Mouse (Mus musculus): ENCODE results near the gene Thsd7b.

The Thsd7b gene

GRCm38 (mm10) chr1:129519751-129520150 is 246.6 kb downstream of the Thsd7b start:
- DNase-seq (ENCODE audit: low spot score in 2 of 2) = no peak

- DNase-seq (ENCODE audit: low spot score in 2 of 2) = no peak
Measured at GRCm38 (mm10) chr1:129526967-129527366, 253.9 kb downstream of the Thsd7b start.

GRCm38 (mm10) chr1:129532206-129532605 is 259.1 kb downstream of the Thsd7b start:
- DNase-seq (ENCODE audit: low spot score in 2 of 2) = no peak

- no peak for DNase-seq (ENCODE audit: low spot score in 2 of 2)
Measured at GRCm38 (mm10) chr1:129538508-129538907, 265.4 kb downstream of the Thsd7b start.

GRCm38 (mm10) chr1:129538970-129539369 is 265.9 kb downstream of the Thsd7b start:
- DNase-seq (ENCODE audit: low spot score in 2 of 2) = no peak

GRCm38 (mm10) chr1:129540751-129541150 is 267.6 kb downstream of the Thsd7b start:
- no peak for DNase-seq (ENCODE audit: low spot score in 2 of 2)

GRCm38 (mm10) chr1:129542563-129543146 is 269.6 kb downstream of the Thsd7b start:
- no peak for DNase-seq (ENCODE audit: low spot score in 2 of 2)

- DNase-seq (ENCODE audit: low spot score in 2 of 2) = no peak
Measured at GRCm38 (mm10) chr1:129543169-129543568, 270.1 kb downstream of the Thsd7b start.

- no peak for DNase-seq (ENCODE audit: low spot score in 2 of 2)
Measured at GRCm38 (mm10) chr1:129558054-129558453, 285.0 kb downstream of the Thsd7b start.

GRCm38 (mm10) chr1:129559137-129559536 is 286.0 kb downstream of the Thsd7b start:
- DNase-seq (ENCODE audit: low spot score in 2 of 2) = peak in 1 of 2 experiments; percentile 2

- DNase-seq (ENCODE audit: low spot score in 2 of 2) = no peak
Measured at GRCm38 (mm10) chr1:129559812-129560211, 286.7 kb downstream of the Thsd7b start.

GRCm38 (mm10) chr1:129562707-129563106 is 289.6 kb downstream of the Thsd7b start:
- DNase-seq (ENCODE audit: low spot score in 2 of 2) = no peak

GRCm38 (mm10) chr1:129570522-129570921 is 297.4 kb downstream of the Thsd7b start:
- DNase-seq (ENCODE audit: low spot score in 2 of 2) = no peak

- DNase-seq (ENCODE audit: low spot score in 2 of 2) = no peak
Measured at GRCm38 (mm10) chr1:129579955-129580354, 306.9 kb downstream of the Thsd7b start.

- no peak for DNase-seq (ENCODE audit: low spot score in 2 of 2)
Measured at GRCm38 (mm10) chr1:129586635-129587034, 313.5 kb downstream of the Thsd7b start.

GRCm38 (mm10) chr1:129589366-129590002 is 316.4 kb downstream of the Thsd7b start:
- no peak for DNase-seq (ENCODE audit: low spot score in 2 of 2)

GRCm38 (mm10) chr1:129595447-129595846 is 322.3 kb downstream of the Thsd7b start:
- no peak for DNase-seq (ENCODE audit: low spot score in 2 of 2)

- DNase-seq (ENCODE audit: low spot score in 2 of 2) = no peak
Measured at GRCm38 (mm10) chr1:129600933-129601332, 327.8 kb downstream of the Thsd7b start.

- peak; percentile 28 to 45 for DNase-seq (ENCODE audit: low spot score in 2 of 2)
Measured at GRCm38 (mm10) chr1:129602284-129602683, 329.2 kb downstream of the Thsd7b start.

- DNase-seq (ENCODE audit: low spot score in 2 of 2) = no peak
Measured at GRCm38 (mm10) chr1:129608395-129608794, 335.3 kb downstream of the Thsd7b start.

GRCm38 (mm10) chr1:129616080-129616479 is 343.0 kb downstream of the Thsd7b start:
- DNase-seq (ENCODE audit: low spot score in 2 of 2) = no peak

- no peak for DNase-seq (ENCODE audit: low spot score in 2 of 2)
Measured at GRCm38 (mm10) chr1:129619440-129620301, 346.6 kb downstream of the Thsd7b start.

GRCm38 (mm10) chr1:129624519-129624918 is 351.4 kb downstream of the Thsd7b start:
- DNase-seq (ENCODE audit: low spot score in 2 of 2) = no peak
